8 mouse cellular contexts compared by ENCODE assay signal in genomic region chr5:25498821-25499422, GRCm38 (mm10). TPM values are rescaled to one million over a fixed set of nuclear protein-coding genes. Genes with fewer than 3 reads are reported as not detected.
A peak's percentile ranks its signal among the peaks of the same experiment; 100 is the strongest.
DNase-seq lines count a peak whose midpoint lies in the region; TF ChIP-seq lines count a peak whose summit lies in the region.

No protein-coding gene starts in this region.

- no peaks in the 10 kb centered on the region for H3K9me3 ChIP-seq in MEL (replicated peaks; ENCODE audit: insufficient read depth, low read length)
- no peaks in the 10 kb centered on the region for H3K9me3 ChIP-seq in heart, embryonic 10.5 days

- 3% methylated on average over 61 of the region's 87 CpGs for WGBS in heart, embryonic 10.5 days

- peaks cover 10 to 15% of the 10 kb centered on the region in 2 experiments for H3K4me1 ChIP-seq in MEL (ENCODE audit: control insufficient read depth in 1 of 2, insufficient read depth in 2 of 2, low read length in 2 of 2)
- H3K4me1 ChIP-seq in heart, embryonic 10.5 days: peaks cover 7% of the 10 kb centered on the region

- peaks cover 0 to 30% of the 10 kb centered on the region in 2 experiments; a peak in 2 of 4 replicates for H3K36me3 ChIP-seq in MEL (ENCODE audit: control insufficient read depth in 1 of 2, insufficient read depth in 2 of 2, low read length in 2 of 2)
- H3K36me3 ChIP-seq in heart, embryonic 10.5 days: no peaks in the 10 kb centered on the region

- DNase-seq in 3134 (ENCODE audit: extremely low read depth, insufficient read length, low spot score) (peak; percentile 86), MEL (ENCODE audit: low read depth, low spot score) (peak; percentile 92)
- DNase-seq in embryo, embryonic 11.5 days (ENCODE audit: low read depth, low spot score): peak; percentile 63
- peak; percentile 93 for DNase-seq in heart, embryonic 10.5 days (ENCODE audit: low spot score)
- peak; percentile 89 for DNase-seq in kidney, postnatal 10 days
- peak; percentile 77 for DNase-seq in lung, postnatal 14 days
- peak; percentile 75 for DNase-seq in right cerebral cortex, postnatal 14 days
- DNase-seq in cerebellum, adult 9-10 months: no peak

- peak in 1 of 2 experiments; percentile 13; a peak in 1 of 4 replicates for TF ChIP-seq EP300 in MEL (IDR thresholded peaks at IDR 0.05; ENCODE audit: low read depth in 1 of 2, low read length in 2 of 2)

- no peak for TF ChIP-seq RAD21 in MEL (IDR thresholded peaks at IDR 0.05; ENCODE audit: low read depth, low read length)

- peak overlapping the region; percentile 88 to 95 for H3K4me3 ChIP-seq in MEL (ENCODE audit: control insufficient read depth in 1 of 2, insufficient read depth in 1 of 2, low read depth in 2 of 2, low read length in 2 of 2)
- H3K4me3 ChIP-seq in heart, embryonic 10.5 days: peak overlapping the region; percentile 96

- TF ChIP-seq POLR2A in MEL (IDR thresholded peaks at IDR 0.05; ENCODE audit: control insufficient read depth in 1 of 2, insufficient read depth in 1 of 2, low read depth in 1 of 2, low read length in 2 of 2, poor library complexity in 1 of 2): 0 out of 4 replicates have a peak, but pooled peaks of 1 of the 2 experiments have one; percentile 54

- TF ChIP-seq CTCF in MEL (IDR thresholded peaks at IDR 0.05 in 2 of 3, conservative IDR thresholded peaks at IDR 0.05 in 1 of 3; ENCODE audit: control insufficient read depth in 1 of 3, insufficient read depth in 1 of 3, low read depth in 2 of 3, low read length in 3 of 3, poor library complexity in 1 of 3, severe bottlenecking in 1 of 3): no peak

- peaks cover 49% of the 10 kb centered on the region for H3K79me2 ChIP-seq in MEL (ENCODE audit: control insufficient read depth, insufficient read depth, low read length, poor library complexity)

- H3K27me3 ChIP-seq in MEL (ENCODE audit: control insufficient read depth in 1 of 2, insufficient read depth in 2 of 2, low read length in 2 of 2): no peaks in the 10 kb centered on the region; a peak in 1 of 4 replicates
- H3K27me3 ChIP-seq in heart, embryonic 10.5 days (ENCODE audit: insufficient read depth, poor library complexity, severe bottlenecking): no peaks in the 10 kb centered on the region

- peak overlapping the region; percentile 100 for H3K9ac ChIP-seq in MEL (ENCODE audit: control insufficient read depth, low read depth, low read length, poor library complexity, severe bottlenecking)

- peak overlapping the region; percentile 98 for H3K27ac ChIP-seq in MEL (ENCODE audit: control insufficient read depth, low read depth, low read length)
- peak overlapping the region; percentile 96 for H3K27ac ChIP-seq in heart, embryonic 10.5 days

TF ChIP-seq in MEL, 35 proteins besides CTCF, POLR2A, EP300 and RAD21:
- TF ChIP-seq MYC (IDR thresholded peaks at IDR 0.05; ENCODE audit: low read depth, low read length): no peak
- TF ChIP-seq E2F4 (IDR thresholded peaks at IDR 0.05; ENCODE audit: borderline replicate concordance, low read depth, low read length): no peak
- TF ChIP-seq MEF2A (IDR thresholded peaks at IDR 0.05; ENCODE audit: extremely low read depth, insufficient replicate concordance, low read depth, low read length, poor library complexity, severe bottlenecking): no peak
- TF ChIP-seq NRF1 (IDR thresholded peaks at IDR 0.05; ENCODE audit: insufficient read depth, low read depth, low read length, poor library complexity, severe bottlenecking): no peak
- no peak for TF ChIP-seq UBTF (IDR thresholded peaks at IDR 0.05; ENCODE audit: borderline replicate concordance, insufficient read depth, low read depth, low read length)
- peak; percentile 2; the same call in 1 of the 2 replicates for TF ChIP-seq NELFE (IDR thresholded peaks at IDR 0.05; ENCODE audit: low read depth, low read length)
- TF ChIP-seq USF1 (IDR thresholded peaks at IDR 0.05; ENCODE audit: low read depth, low read length): no peak
- TF ChIP-seq POLR2AphosphoS5 (IDR thresholded peaks at IDR 0.05; ENCODE audit: borderline replicate concordance, low read depth, low read length): 0 out of 2 replicates have a peak, but pooled peaks have one; percentile 65
- TF ChIP-seq MAFK (IDR thresholded peaks at IDR 0.05; ENCODE audit: borderline replicate concordance, low read depth, low read length): no peak
- 0 out of 2 replicates have a peak, but pooled peaks have one; percentile 27 for TF ChIP-seq ETS1 (IDR thresholded peaks at IDR 0.05; ENCODE audit: low read depth, low read length)
- no peak for TF ChIP-seq RCOR1 (IDR thresholded peaks at IDR 0.05; ENCODE audit: low read depth, low read length)
- TF ChIP-seq MYB (IDR thresholded peaks at IDR 0.05; ENCODE audit: low read depth, low read length): no peak
- TF ChIP-seq ZC3H11A (IDR thresholded peaks at IDR 0.05; ENCODE audit: low read depth, low read length): no peak
- no peak for TF ChIP-seq HCFC1 (IDR thresholded peaks at IDR 0.05; ENCODE audit: low read depth, low read length)
- TF ChIP-seq ELF1 (IDR thresholded peaks at IDR 0.05; ENCODE audit: low read depth, low read length): no peak
- no peak for TF ChIP-seq MAZ (IDR thresholded peaks at IDR 0.05; ENCODE audit: low read depth, low read length)
- TF ChIP-seq ZMIZ1 (IDR thresholded peaks at IDR 0.05; ENCODE audit: low read depth, low read length): no peak; the same call in 1 of the 2 replicates
- no peak for TF ChIP-seq USF2 (IDR thresholded peaks at IDR 0.05; ENCODE audit: borderline replicate concordance in 1 of 2, insufficient read depth in 1 of 2, low read depth in 1 of 2, low read length in 2 of 2)
- no peak for TF ChIP-seq CHD1 (IDR thresholded peaks at IDR 0.05; ENCODE audit: low read depth, low read length)
- TF ChIP-seq GATA1 (IDR thresholded peaks at IDR 0.05; ENCODE audit: low read depth, low read length): no peak
- peak; percentile 5; the same call in 1 of the 2 replicates for TF ChIP-seq MAX (IDR thresholded peaks at IDR 0.05; ENCODE audit: low read length)
- 0 out of 2 replicates have a peak, but pooled peaks have one; percentile 15 for TF ChIP-seq SMC3 (IDR thresholded peaks at IDR 0.05; ENCODE audit: low read depth, low read length)
- TF ChIP-seq TCF12 (IDR thresholded peaks at IDR 0.05; ENCODE audit: low read depth, low read length): 0 out of 2 replicates have a peak, but pooled peaks have one; percentile 2
- TF ChIP-seq TBP (IDR thresholded peaks at IDR 0.05; ENCODE audit: low read depth, low read length): no peak
- TF ChIP-seq TAL1 (IDR thresholded peaks at IDR 0.05; ENCODE audit: low read length): no peak
- TF ChIP-seq CHD2 (IDR thresholded peaks at IDR 0.05; ENCODE audit: low read length): no peak
- no peak for TF ChIP-seq GABPA (IDR thresholded peaks at IDR 0.05; ENCODE audit: low read depth, low read length)
- TF ChIP-seq KAT2A (conservative IDR thresholded peaks at IDR 0.05; ENCODE audit: low read depth, low read length): no peak
- no peak for TF ChIP-seq SIN3A (IDR thresholded peaks at IDR 0.05; ENCODE audit: low read length)
- TF ChIP-seq JUND (IDR thresholded peaks at IDR 0.05; ENCODE audit: low read depth, low read length): no peak
- TF ChIP-seq BHLHE40 (IDR thresholded peaks at IDR 0.05; ENCODE audit: borderline replicate concordance, low read depth, low read length): no peak
- TF ChIP-seq ZKSCAN1 (IDR thresholded peaks at IDR 0.05; ENCODE audit: low read depth, low read length): no peak
- no peak for TF ChIP-seq ZNF384 (IDR thresholded peaks at IDR 0.05; ENCODE audit: low read depth, low read length)
- TF ChIP-seq POLR2AphosphoS2 (IDR thresholded peaks at IDR 0.05; ENCODE audit: low read length): no peak
- TF ChIP-seq MXI1 (IDR thresholded peaks at IDR 0.05; ENCODE audit: low read depth, low read length): peak; percentile 47; the same call in 1 of the 2 replicates

RNA-seq across cellular contexts. Expression of gene Kmt2c, which starts 0.3 kb away (rescaled TPM):
- 26.2 and 28.1 TPM in 2 replicates for total RNA-seq in MEL (2012; rRNA removed)
- polyA plus RNA-seq in MEL (2012; ENCODE audit: insufficient read depth in 1 of 2, insufficient read length in 2 of 2, low read depth in 1 of 2, low replicate concordance in 2 of 2, missing spikeins in 1 of 2): 10 to 100 TPM; 23.8 to 34.0 TPM
- polyA plus RNA-seq in heart, embryonic 10.5 days (2016; fragmentation: Nextera tagmentation; extraction: Ambion mirVana): 8.5 and 10.5 TPM in 2 replicates

RNA-seq across cellular contexts. Expression of gene Cct8l1, which starts 16.9 kb away (rescaled TPM):
- total RNA-seq in MEL (2012; rRNA removed): not detected in 2 replicates
- polyA plus RNA-seq in MEL (2012; ENCODE audit: insufficient read depth in 1 of 2, insufficient read length in 2 of 2, low read depth in 1 of 2, low replicate concordance in 2 of 2, missing spikeins in 1 of 2): not detected
- polyA plus RNA-seq in heart, embryonic 10.5 days (2016; fragmentation: Nextera tagmentation; extraction: Ambion mirVana): 0.14 TPM in 1 of 2 replicates, not detected in the other
